Mouse (Mus musculus): ENCODE results near the gene Il16. TPM values are rescaled to one million over a fixed set of nuclear protein-coding genes. Genes with fewer than 3 reads are reported as not detected.
"Not testable (repeated sequence)": the region's sequence is repeated elsewhere in the genome, so short reads cannot be mapped to it uniquely, and the experiment has no call there.

The Il16 gene
- polyA plus RNA-seq, 1 experiment from 2014 or later = 1.2 TPM

DNA sequence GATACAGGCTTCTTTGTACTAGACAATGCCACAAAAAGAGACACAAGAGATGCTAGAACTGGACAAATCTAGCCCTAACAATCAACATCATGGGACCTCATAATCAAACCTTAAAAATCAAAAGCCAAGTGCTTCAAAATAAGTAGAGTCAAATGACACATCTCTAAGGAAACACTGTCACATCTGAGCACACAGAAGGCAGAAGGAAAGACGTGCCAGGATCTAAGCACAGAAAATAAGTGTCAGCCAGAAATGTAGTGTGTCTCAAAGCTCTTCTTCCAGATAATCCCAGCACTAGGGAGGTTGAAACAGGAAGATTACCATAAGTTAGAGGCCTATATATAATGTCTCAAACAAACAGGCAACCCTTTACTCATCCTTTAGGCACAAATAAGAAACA is 31.9 kb downstream of the Il16 start:
- Histone ChIP-seq H3K4me2 (replicated peaks) (no peak overlapping the region), H3K9me3 (ENCODE audit: control insufficient read depth, low read length) (0 out of 2 replicates have a peak, but pooled peaks cover 4% of the 10 kb centered on the region), H3K4me3 (replicated peaks; ENCODE audit: low read length) (no peak overlapping the region), H3K27ac (no peak overlapping the region), H3K36me3 (replicated peaks; ENCODE audit: control insufficient read depth, insufficient read depth) (no peaks in the 10 kb centered on the region), H3K9ac (no peak overlapping the region), H3K4me1 (replicated peaks; ENCODE audit: control insufficient read depth, insufficient read depth, low read length) (no peaks in the 10 kb centered on the region), H3K27me3 (ENCODE audit: control insufficient read depth, insufficient read depth, low read length) (no peaks in the 10 kb centered on the region)
- ATAC-seq (ENCODE audit: low FRiP score) = no peak
- no peak for DNase-seq (ENCODE audit: low spot score)
- 82% methylated on average over 1 of the region's 1 CpGs for WGBS

DNA sequence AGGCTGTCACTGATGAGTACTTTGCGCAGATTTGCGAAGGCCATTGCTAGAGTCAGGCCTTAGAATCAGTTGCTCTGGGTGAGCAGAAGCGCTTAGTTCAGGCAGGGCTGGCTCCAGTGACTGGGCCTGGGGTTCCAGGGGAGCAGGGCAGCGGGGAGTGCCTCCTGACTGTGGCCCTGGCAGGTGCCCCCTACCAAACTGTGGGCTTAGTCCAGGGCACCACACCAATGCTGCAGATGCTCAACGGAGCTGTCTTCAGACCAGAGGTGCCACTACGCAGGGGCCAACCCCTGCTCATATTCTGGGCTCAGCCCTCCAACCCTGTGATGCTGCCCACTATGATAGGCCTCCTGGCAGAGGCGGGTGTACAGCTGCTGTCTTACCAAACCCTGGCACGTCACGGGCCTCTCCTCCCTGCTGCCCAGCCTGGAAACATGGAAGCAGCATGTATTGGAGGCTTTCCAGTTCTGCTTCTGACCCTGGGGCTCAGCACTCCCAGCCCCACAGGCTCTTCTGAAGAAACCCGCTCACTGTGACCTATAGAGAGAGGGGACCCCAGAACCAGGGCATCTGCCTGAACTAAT is 33.8 kb downstream of the Il16 start:
- not testable (repeated sequence) for H3K9ac ChIP-seq; H3K36me3 ChIP-seq (replicated peaks; ENCODE audit: control insufficient read depth, insufficient read depth); H3K27ac ChIP-seq; H3K4me3 ChIP-seq (replicated peaks; ENCODE audit: low read length); ATAC-seq (ENCODE audit: low FRiP score); DNase-seq (ENCODE audit: low spot score); H3K4me2 ChIP-seq (replicated peaks); H3K4me1 ChIP-seq (replicated peaks; ENCODE audit: control insufficient read depth, insufficient read depth, low read length); H3K9me3 ChIP-seq (ENCODE audit: control insufficient read depth, low read length); H3K27me3 ChIP-seq (ENCODE audit: control insufficient read depth, insufficient read depth, low read length)
- 84% methylated on average over 10 of the region's 10 CpGs for WGBS

DNA sequence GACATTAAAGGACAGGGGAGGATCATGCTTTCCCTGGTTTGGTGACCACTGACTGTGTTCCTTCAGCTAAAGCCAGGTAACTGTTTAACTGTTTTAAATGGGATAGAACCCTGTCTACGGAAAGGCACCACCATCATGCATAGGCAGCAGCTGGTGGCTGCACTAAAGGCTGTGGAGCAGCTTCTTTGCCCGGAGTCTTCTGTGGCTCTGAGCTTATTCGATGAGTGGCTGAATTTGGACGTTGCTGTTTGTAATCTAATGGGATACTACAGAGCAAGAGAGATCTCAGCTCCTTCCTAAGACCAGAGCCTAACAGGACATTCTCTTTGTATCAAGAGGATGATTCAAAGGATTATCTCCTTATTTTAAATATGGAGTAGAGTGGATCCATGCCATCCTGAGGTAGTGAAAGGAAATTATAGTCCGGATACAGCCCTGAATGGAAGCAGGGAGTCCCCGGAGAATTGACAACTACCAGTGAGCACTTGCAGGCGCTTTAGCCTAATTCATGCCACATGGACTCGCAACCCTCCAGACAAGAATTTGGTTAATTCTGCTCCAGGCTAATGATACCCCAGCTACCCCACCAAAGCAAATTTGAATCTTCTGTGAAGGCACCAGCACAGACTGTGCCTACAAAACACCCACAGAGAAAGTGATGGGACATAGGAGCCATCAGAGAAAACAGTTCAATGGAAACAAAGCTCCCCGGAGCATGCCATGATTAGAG is 42.3 kb downstream of the Il16 start:
- Histone ChIP-seq H3K36me3 (replicated peaks; ENCODE audit: control insufficient read depth, insufficient read depth) (no peaks in the 10 kb centered on the region), H3K4me2 (replicated peaks) (no peak overlapping the region), H3K4me1 (replicated peaks; ENCODE audit: control insufficient read depth, insufficient read depth, low read length) (no peaks in the 10 kb centered on the region), H3K27ac (no peak overlapping the region), H3K4me3 (replicated peaks; ENCODE audit: low read length) (no peak overlapping the region), H3K9me3 (ENCODE audit: control insufficient read depth, low read length) (no peaks in the 10 kb centered on the region), H3K27me3 (ENCODE audit: control insufficient read depth, insufficient read depth, low read length) (no peaks in the 10 kb centered on the region), H3K9ac (no peak overlapping the region)
- ATAC-seq (ENCODE audit: low FRiP score) (no peak), DNase-seq (ENCODE audit: low spot score) (no peak)
- WGBS = 72% methylated on average over 9 of the region's 9 CpGs

DNA sequence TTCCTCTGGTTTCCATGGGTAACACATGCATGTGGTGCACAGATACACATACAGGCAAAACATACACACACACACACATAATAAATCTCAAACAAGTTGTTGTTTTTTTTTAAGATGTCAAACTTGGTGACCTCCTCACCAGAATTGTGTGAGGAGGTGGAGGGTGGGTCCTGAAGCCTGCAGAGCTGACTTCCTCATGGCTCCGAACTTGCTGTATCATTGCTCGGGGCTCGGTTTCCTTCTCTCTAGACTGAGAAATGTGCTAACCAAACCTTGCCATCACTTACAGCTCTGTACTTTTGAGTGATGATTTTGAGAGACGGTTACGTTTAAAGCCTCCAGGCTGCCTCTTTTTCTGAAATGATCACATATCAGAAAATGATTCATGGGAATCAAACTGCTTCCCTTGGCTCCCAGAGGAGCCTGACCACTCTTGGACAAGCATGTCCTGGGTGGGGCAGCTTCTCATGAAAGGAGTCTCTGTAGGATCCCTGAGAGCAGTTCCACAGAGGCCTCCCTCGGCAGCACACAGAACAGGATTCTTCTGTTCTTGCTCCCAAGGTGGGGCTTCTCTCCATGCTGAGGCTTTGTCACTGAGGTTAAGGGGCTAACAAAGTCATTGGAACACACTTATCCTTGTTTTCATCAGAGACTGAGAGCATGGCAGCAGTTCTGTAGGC is 46.3 kb downstream of the Il16 start:
- H3K36me3 ChIP-seq (replicated peaks; ENCODE audit: control insufficient read depth, insufficient read depth) = no peaks in the 10 kb centered on the region
- H3K9me3 ChIP-seq (ENCODE audit: control insufficient read depth, low read length) = no peaks in the 10 kb centered on the region
- H3K9ac ChIP-seq = no peak overlapping the region
- no peaks in the 10 kb centered on the region for H3K27me3 ChIP-seq (ENCODE audit: control insufficient read depth, insufficient read depth, low read length)
- no peak overlapping the region for H3K4me2 ChIP-seq (replicated peaks)
- H3K4me3 ChIP-seq (replicated peaks; ENCODE audit: low read length) = no peak overlapping the region
- 86% methylated on average over 6 of the region's 6 CpGs for WGBS
- ATAC-seq (ENCODE audit: low FRiP score) = no peak
- H3K4me1 ChIP-seq (replicated peaks; ENCODE audit: control insufficient read depth, insufficient read depth, low read length) = no peaks in the 10 kb centered on the region
- DNase-seq (ENCODE audit: low spot score) = no peak
- no peak overlapping the region for H3K27ac ChIP-seq

DNA sequence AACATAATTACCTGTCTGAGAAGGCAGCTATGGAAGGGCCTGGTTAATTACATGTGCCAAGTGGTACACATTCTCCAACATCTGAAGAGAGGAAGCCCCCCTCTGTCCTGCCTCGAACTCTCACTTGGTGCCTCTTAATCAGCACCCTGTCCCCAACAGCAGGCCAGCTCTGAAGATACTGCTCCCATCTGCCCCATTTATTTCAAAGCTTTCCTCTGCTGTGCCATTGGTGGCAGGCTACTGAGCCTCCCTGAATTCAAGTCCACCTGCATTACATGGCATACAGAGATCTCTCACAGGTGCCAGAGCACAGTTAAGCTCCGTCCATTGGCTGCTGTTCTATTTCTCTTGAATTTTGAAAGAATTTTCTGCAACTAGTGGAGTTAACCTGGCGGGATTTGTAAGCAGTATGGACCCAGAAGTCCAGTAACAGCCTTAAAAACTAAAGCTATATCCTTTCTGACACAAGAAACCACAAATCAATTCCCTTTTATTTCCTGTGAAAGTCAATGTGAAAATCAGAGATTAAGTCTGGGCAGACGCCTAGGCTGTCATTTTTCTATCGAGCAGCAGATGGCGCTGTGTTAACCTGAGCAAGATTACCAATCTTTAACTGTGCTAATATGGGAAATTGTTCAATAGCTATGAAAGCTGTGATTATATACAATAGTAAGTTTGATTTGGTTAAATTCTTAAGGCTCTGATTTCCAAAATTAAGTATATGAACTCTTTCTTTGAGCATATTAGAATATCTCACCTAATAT is 49.9 kb downstream of the Il16 start:
- H3K36me3 ChIP-seq (replicated peaks; ENCODE audit: control insufficient read depth, insufficient read depth) = no peaks in the 10 kb centered on the region
- H3K9me3 ChIP-seq (ENCODE audit: control insufficient read depth, low read length) = no peaks in the 10 kb centered on the region
- no peak overlapping the region for H3K9ac ChIP-seq
- H3K4me2 ChIP-seq (replicated peaks) = no peak overlapping the region
- WGBS = 32% methylated on average over 6 of the region's 6 CpGs
- ATAC-seq (ENCODE audit: low FRiP score) = no peak
- no peaks in the 10 kb centered on the region for H3K27me3 ChIP-seq (ENCODE audit: control insufficient read depth, insufficient read depth, low read length)
- H3K4me3 ChIP-seq (replicated peaks; ENCODE audit: low read length) = no peak overlapping the region
- DNase-seq (ENCODE audit: low spot score) = peak; percentile 75
- H3K4me1 ChIP-seq (replicated peaks; ENCODE audit: control insufficient read depth, insufficient read depth, low read length) = no peaks in the 10 kb centered on the region
- H3K27ac ChIP-seq = no peak overlapping the region

DNA sequence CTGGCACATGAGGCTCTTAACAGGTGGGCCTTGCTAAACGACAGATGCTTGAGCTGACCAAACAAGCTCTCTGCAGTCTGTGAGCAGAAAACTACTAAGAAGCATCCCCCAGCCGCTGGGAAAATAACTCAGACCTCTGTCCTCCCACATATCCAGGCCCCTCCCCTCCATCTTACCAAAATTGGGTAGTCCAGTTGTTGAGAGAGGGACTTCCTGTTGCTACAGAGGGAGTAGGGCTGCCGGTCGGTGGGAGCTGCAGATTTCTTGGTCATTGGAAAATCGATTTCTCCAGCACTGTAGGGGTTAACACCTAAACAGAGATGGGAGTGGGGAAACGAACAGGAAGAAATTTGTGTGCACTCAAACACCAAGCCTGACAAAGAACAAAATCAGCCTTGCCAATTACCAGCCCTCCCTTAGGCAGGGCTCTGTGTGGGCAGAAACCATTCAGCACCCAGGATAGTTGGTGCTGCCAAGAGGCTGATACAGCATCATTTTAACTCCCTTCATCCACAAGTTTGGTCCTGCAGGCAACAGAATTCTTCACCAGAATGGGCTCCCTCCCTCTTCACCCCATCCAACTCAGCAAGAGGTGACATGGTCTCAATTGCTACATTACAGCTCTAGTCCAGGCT is 62.8 kb downstream of the Il16 start:
- DNase-seq (ENCODE audit: low spot score) (no peak), ATAC-seq (ENCODE audit: low FRiP score) (no peak)
- Histone ChIP-seq H3K27me3 (ENCODE audit: control insufficient read depth, insufficient read depth, low read length) (no peaks in the 10 kb centered on the region), H3K9me3 (ENCODE audit: control insufficient read depth, low read length) (no peaks in the 10 kb centered on the region), H3K4me3 (replicated peaks; ENCODE audit: low read length) (no peak overlapping the region), H3K27ac (no peak overlapping the region), H3K4me1 (replicated peaks; ENCODE audit: control insufficient read depth, insufficient read depth, low read length) (no peaks in the 10 kb centered on the region), H3K9ac (no peak overlapping the region), H3K4me2 (replicated peaks) (no peak overlapping the region), H3K36me3 (replicated peaks; ENCODE audit: control insufficient read depth, insufficient read depth) (no peaks in the 10 kb centered on the region)
- WGBS = 66% methylated on average over 6 of the region's 6 CpGs

DNA sequence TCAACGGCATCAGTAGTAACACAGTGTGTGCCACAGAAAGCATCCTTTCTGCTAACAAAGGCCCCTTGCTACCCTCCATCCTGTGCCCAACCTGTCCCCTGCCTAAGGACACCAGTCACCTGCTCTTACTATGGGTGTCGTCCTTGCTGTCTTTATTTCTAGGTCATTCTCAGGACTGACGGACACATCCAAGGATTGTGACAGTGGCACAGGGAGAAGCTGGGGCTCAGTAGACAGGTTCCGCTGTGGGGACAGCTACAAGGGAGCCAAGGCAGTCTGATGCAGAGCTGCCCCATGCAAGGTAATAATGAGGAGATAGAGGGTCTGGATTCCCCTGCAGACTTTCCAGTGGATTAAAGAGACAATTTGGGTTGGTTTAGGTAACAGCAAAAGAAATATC is 67.0 kb downstream of the Il16 start:
- DNase-seq (ENCODE audit: low spot score) (no peak), ATAC-seq (ENCODE audit: low FRiP score) (no peak)
- H3K4me1 ChIP-seq (replicated peaks; ENCODE audit: control insufficient read depth, insufficient read depth, low read length) = no peaks in the 10 kb centered on the region
- no peak overlapping the region for H3K4me3 ChIP-seq (replicated peaks; ENCODE audit: low read length)
- no peaks in the 10 kb centered on the region for H3K9me3 ChIP-seq (ENCODE audit: control insufficient read depth, low read length)
- H3K27ac ChIP-seq = no peak overlapping the region
- no peak overlapping the region for H3K9ac ChIP-seq
- no peak overlapping the region for H3K4me2 ChIP-seq (replicated peaks)
- H3K36me3 ChIP-seq (replicated peaks; ENCODE audit: control insufficient read depth, insufficient read depth) = no peaks in the 10 kb centered on the region
- H3K27me3 ChIP-seq (ENCODE audit: control insufficient read depth, insufficient read depth, low read length) = no peaks in the 10 kb centered on the region
- 93% methylated on average over 4 of the region's 4 CpGs for WGBS

DNA sequence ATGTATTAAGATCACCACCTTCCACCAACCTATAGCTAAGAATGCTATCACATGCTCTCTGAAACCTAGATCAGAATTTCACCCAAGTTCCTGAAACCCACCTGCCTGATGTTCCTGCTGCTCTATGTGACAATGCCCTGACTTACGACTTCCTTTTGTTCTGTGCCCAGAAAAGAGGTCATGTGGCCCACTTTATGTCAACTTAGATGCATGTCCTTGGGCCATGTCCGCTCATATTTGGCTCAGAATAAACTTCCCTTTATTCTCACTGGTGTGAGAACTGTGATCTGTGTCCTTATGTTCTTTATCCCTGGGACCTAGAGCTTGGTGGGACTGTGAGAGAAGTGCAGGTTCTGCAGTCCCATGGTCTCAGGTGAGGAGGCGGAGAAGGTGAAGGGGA is 68.2 kb downstream of the Il16 start:
- no peaks in the 10 kb centered on the region for H3K36me3 ChIP-seq (replicated peaks; ENCODE audit: control insufficient read depth, insufficient read depth)
- H3K27me3 ChIP-seq (ENCODE audit: control insufficient read depth, insufficient read depth, low read length) = no peaks in the 10 kb centered on the region
- no peaks in the 10 kb centered on the region for H3K4me1 ChIP-seq (replicated peaks; ENCODE audit: control insufficient read depth, insufficient read depth, low read length)
- H3K4me3 ChIP-seq (replicated peaks; ENCODE audit: low read length) = no peak overlapping the region
- no peaks in the 10 kb centered on the region for H3K9me3 ChIP-seq (ENCODE audit: control insufficient read depth, low read length)
- 86% methylated on average over 3 of the region's 3 CpGs for WGBS
- H3K27ac ChIP-seq = no peak overlapping the region
- H3K9ac ChIP-seq = no peak overlapping the region
- ATAC-seq (ENCODE audit: low FRiP score) = no peak
- DNase-seq (ENCODE audit: low spot score) = no peak
- no peak overlapping the region for H3K4me2 ChIP-seq (replicated peaks)

Measured in hindbrain, embryonic 14.5 days (tissue).